Mouse (Mus musculus): ENCODE measurements around the gene C8g.

C8g gene

DNA sequence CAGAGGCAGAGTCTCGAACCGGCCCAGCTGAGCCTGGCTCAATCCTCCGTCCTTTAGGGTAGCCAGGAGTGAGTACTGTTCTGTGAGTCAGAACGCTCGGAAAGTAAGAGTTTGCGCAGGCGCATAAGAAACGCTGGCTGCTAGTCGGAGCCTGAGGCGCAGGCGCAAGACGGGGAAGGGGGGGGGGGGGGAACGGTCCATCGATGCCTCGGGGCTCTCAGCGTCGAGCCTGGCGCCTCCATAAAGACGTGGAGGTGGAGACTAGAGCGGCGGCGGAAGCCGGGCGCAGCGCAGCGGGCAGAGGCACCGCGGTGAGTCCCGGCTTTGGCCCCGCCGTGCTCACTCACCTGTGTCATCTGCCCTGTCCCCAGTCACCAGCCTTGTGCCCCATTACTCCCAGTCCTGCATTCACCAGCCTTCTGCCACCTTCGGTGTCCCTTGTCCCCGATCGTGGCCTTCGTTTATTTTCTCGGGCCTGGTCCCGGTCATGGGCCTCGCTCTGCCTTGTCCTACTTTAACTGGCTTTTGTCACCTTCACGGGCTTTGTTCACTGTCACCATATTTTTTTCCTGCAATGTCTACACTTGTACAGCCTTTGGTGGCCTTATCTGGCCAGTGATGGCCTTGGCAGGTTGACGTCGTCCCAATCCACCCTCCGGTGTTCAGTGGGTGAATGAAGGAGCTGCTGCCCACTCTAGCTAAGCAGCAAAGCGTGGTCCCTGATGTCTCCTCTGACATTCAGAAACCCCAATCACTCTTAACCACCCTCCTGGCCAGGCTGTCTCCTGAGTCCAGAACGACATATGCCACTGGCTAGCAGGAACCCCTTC, 728 bp downstream of the C8g start, which contains the start of gene Fbxw5:
TSS of gene Fbxw5 (plus strand) at position 175 of the 830 bp plus-strand sequence.
- DNase-seq (ENCODE audit: low spot score) = peak; percentile 83

DNA sequence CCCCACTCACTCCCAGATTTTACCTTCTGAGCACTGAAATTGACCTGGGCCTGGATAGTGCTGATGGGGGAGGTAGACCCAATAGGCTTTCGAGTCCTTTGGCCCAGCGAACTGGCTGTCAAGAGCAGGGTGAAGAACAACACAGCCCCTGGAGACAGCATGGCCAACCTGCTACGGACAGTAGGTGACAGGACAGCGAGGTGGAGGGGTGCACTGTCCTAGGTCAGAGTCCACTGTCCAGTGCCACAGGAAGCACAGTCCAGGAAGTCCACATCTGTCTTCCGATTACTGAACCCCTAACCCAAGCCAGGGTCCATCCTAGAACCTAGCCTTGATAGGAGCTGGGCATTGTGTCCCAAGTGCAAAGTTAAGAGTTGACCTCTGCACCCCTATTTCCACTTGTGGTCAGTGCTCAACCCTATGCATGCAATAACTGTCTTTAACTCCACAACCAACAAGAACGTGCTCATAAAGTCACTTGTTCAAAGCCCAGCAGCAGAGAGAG, 1.4 kb downstream of the C8g start:
- DNase-seq (ENCODE audit: low spot score) = no peak

DNA sequence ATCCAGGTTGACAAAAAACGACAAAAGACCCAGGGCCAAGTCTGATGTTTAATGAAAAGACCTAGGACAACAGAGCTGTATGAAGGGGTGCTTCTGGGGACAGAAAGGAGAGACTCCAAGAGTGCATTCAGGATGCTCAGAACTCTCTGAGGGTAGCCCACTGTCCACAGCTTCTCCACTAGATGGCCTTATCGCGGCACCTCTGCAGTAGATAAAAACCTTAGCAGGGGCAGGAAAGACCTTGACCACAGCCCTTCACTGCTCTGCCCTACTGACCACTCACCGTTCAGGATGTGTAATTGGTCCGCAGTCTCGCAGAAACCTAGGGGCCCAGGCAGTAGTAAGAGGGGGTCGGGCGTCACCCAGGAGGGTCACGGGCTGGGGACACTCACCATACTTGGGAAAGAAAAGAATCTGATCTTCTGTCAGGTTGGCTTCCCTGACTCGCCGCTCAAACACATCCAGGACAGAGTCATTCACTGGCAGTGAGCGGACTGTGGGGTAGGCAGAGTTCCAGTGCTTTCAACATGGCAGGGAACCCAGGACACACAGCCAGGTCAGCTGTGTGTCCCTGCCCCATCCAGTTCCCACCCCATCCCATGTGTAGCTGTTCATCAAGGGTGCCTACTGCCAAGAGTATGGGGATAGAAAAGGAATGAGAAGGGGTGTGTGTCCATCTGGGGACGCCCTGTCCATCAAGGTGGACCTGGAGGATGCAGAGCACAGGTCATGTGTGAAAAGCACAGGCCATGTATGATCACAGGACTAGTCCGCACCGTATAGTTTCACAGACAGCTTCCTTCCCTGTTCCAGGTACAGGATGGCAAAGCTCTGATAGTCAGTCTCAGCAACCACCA, 2.7 kb downstream of the C8g start:
- no peak for DNase-seq (ENCODE audit: low spot score)

DNA sequence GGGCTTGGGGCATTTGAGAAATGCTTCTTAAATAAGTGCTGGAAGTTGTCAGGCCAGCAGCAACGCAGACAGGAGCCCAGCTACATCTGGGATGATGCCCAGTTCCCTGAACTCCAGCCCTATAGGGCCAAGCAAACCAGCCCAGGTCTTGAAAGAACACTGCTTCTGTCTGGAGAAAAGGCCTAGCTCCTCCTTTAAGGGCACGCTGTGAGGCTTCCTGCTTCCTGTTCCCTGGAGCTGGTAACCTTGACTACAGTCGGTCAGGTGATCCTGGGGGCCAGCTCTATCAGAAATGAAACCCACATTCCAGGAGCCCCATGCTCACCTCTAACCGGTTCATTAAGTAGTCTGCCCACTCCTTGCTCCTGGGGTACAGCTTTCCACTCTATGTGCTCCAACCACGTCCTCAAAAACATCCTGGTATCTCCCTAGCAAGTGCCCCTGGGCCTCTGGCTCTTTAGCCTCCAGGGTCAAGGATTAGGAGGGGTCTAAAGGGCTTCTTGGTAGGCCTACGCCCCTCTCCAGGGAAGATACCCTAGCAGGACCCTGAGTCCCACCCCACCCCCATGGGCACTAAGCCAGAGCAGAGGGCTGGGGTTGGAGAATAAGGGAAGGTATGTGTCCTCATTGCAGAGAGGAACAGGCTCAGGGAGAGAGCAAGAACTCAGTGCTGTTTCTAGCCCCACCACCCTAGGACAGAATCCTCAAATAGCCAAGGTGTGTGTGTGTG, 3.5 kb downstream of the C8g start:
- DNase-seq (ENCODE audit: low spot score) = no peak

DNA sequence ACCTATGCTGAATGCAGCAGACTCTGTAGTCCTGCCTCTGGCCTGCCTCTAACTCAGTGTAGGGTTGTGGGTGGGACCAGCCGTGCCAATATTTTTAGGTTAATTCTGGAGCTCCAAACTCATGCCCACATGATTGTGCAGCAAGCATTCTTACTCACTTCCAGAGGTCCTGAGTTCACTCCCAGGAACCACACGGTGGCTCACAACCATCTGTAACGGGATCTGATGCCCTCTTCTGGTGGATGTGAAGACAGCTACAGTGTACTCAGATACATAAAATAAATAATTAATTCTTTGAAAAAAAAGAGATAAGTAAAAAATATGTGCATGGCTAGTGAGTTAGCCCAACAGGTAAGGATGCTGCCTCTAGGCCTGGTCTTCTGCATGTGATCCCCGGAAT, 5.1 kb downstream of the C8g start:
- DNase-seq (ENCODE audit: low spot score) = no peak

DNA sequence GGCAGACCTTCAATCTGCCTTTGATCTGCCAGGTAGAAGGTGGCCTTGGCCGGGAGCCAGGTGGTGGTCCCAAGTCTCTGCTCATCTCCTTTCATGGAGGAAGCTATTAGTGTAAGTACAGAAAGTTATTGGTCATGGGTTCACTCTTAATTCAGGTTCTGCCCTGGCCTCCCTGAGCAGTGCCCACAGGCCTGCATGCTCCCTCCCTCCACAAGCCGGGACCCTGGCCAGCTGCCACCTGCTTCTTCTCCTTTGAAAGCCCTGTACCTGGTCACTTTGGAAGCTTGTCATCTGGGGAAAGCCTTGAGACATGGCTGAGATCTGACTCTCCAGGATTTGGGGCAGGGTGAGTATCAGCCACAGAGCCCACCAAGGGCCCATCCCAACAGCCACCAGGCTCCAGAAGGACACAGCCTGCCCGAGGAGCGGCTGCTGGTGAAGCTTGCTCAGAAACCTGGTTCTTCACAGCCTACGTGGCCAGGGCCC, 8.0 kb downstream of the C8g start, which contains the start of gene Lcn12:
TSS of gene Lcn12 (minus strand) at position 436 of the 486 bp plus-strand sequence.
- DNase-seq (ENCODE audit: low spot score) = no peak

DNA sequence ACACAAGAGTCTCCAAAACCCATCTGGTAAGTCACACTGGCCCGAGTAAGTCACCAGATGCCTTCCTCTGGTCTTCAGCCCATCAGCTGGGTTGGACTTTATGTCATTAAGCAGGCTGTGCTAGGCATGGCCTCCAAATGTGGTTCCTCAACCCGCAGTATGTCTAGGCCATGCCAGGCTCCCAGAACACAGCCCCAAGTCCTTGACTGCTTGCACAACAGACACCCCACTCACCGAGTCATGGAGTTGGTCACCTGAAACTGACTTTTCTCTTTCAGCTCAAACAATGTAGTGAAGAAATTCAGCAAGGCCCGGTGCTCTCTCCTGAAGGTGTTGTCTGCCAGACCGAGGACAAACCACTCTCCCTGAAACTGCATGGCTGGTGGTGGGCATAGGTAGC, 8.5 kb downstream of the C8g start:
- DNase-seq (ENCODE audit: low spot score) = no peak

DNA sequence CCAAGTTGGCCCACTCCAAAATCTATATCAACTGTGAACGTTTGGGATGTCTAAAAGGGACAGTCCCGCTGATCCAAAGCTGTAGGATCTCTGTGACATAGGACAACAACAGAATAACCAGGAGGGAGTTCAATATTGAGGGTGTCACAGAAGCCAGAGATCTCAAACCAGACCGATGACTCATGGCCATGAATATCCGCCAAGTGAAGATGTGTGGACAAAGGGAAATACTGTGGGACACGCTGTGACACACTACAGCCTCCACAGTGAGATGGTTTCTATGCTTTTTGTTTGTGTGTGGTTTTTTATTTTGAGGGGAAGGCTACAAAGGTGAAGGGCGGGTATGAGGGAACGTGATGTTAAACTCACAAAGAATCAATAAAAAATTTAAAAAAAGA, 12.8 kb downstream of the C8g start:
- no peak for DNase-seq (ENCODE audit: low spot score)

DNA sequence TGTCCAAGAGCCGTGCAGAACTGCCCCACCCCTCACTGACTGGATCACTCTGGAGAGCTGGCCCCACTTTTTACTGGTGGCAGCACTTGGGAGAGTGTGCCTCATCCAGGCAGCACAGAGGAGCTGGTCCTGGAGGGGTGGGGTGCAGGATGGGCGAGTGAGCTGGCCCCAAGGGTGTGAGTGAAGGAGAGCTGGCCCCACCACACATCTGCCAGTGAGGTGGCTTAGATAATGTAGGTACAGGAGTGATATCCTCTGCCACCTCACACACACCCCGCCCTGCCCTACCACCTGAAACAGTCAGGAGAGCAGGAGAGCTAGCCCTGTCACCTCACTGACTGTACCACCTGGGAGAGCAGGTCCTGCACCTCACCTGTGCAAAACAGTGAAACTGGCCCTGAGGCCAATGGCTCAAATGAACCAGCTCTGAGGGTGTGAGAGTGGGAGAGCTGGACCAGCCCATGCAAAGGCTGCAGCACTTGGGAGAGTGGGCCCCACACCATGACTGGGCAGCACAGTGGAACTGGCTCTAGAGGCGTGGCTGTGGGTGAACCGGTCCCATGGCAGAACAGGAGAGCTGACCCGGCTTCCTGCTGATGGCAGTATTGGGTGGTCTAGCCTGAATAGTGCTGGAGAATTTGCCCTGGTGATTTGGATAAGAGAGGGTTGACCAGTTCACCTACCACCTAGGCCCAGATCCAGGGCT, 13.4 kb downstream of the C8g start:
- DNase-seq (ENCODE audit: low spot score) = no peak

DNA sequence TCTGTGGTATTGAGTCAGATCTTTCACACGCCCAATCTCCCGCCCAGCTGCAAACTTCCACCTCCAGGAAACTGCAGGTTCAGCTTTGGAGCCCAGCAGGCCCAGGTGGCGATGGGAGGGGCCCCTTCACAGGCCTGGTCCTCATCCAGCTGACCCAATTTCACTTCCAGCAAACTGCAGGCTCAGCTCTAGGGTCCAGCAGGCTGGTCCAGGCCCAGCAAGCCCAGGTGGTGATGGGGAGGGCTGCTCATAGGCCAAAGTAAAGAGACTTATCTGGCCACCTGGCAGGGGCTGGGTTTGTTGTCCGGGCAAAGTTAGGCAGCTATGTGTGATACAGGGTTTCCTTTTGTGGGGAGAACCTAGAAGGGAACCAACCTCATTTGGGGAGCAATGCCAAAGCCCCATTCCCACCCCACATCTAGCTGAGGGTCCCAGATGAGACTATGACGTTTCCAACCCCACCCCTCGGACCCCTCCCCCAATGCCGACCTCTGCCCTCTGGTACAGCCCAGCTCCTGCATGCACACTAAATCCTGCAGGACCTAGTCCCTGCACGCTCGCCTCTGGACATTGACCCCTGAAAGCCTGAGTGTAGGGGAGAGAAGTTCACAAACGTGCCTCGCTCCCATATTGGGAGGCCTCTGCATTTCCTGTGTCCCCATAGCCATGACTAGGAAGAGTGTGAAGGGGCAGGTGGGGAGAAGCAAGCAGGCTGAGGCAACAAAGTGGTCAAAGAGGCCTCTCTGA, 16.4 kb downstream of the C8g start:
- DNase-seq (ENCODE audit: low spot score) = no peak

DNA sequence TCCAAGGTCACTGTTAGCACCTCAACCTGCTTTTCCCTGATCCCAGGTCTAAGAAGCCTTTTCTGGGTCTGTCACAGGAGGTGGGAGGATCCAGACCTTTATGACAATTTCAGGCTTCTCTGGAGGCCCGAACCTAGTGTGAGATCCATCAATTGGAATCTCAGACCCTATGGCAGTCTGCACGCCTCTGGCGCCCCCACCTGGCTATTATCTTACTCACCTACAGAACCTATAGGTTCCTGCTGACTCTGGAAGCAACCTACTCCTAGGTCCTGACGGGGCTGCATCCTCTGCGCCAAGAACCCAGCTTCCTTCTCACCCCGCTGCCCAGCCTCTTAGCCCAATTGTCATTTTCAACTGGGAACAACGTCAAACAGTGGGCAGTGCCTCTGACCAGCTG, 18.6 kb downstream of the C8g start:
- DNase-seq (ENCODE audit: low spot score) = no peak

DNA sequence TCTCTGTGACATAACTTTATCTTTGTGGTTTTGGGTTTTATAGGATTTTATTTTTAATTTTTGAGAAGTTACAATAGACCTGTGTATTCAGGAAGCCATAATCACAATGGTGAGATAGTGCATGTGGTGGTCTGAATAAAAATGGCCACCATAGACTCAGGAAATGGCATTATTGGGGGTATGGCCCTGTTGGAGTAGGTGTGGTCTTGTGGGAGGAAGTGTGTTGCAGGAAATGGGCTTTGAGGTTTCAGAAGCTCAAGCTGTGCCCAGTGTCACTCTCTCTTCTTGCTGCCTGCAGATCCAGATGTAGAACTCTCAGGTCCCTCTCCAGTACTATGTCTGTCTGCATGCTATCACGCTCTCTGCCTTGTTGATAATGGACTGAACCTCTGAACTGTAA, 21.0 kb downstream of the C8g start:
- no peak for DNase-seq (ENCODE audit: low spot score)

DNA sequence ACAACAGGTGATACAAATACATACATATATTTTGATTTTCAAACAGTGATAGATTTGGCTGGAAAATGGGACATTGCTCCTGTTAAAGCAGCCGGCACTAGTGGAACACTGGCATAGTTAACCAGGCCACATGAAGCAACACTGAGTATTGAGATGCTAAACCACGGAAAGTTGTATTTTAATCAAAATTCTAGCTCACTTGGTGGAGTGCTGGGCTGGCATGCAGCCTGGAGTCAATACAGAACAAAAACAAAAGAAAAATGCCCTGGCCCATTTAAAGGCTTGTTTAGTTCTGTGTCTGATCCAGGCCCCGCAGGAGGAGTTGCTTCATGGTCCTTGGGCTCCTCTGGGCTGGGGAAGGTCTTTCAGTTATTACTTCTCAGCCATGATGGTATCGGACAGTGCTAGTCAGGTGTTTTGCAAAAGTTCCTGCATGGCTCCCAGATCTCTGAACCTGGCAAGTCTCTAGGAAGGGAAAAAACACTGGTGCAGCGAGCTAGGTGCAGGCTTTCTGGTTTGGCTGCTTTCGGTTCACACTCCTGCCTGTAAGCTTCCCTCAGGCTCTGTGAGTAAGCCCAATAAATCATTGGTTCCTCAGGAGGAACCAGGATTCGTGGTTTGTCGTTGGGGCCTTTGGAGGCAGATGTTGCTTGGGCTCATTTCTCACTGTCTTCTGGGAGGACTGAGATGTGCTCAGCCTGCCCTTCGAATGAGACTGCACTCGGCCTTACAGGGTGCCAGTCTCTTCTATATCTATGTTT, 21.8 kb downstream of the C8g start:
- DNase-seq (ENCODE audit: low spot score) = no peak

DNA sequence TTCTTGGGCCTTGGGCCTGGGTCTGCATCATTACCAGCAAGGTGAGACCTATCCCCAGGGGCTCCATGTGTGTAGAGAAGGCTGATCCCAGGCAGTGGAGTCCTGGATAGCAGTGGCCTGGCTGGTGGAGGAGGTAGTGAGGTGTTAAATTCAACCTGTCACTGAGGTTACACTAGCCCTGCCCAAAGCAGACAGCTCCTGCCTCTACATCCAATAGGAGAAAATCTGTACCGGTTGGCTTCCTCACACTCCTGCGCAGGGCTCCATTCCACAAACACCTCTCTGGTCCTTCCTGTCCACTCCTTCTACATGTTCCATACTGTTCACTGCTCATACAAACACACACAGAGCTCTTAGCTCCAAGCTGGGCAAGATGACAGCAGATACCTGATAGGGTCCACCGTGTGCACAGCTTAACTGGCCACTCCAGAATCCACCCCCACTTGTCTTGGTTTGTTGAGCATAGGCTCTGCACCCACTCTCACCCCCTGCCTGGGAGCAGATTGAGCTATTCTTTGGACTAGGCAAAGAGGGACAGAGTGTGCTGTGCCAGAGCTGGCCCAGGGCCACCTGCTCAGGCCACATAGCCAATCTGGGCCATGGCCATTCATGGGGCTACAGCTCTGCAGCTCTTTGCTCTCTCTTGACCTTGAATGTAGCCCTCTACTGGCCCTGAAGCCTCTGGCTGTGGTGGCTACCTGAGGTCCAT, 23.4 kb downstream of the C8g start:
- DNase-seq (ENCODE audit: low spot score) = no peak

DNA sequence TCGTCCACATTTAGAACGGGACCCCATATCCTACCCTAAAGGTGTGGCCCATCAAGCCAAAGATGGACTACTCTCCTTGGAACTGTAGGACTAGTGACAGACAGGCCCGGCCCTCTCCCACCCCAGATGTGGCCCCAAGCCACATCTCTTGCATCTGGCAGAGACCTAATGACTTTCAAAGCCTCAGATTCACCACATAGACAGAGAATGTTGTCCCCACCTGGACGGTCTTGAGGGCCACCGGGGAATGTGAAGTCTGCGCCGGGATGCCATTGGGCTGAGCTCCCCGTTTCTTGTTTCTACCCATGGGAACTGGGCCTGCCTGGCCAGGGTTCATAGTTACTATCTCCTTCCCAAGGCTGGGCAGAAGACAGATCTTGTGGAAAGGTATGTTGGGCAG, 24.0 kb downstream of the C8g start:
- DNase-seq (ENCODE audit: low spot score) = no peak

DNA sequence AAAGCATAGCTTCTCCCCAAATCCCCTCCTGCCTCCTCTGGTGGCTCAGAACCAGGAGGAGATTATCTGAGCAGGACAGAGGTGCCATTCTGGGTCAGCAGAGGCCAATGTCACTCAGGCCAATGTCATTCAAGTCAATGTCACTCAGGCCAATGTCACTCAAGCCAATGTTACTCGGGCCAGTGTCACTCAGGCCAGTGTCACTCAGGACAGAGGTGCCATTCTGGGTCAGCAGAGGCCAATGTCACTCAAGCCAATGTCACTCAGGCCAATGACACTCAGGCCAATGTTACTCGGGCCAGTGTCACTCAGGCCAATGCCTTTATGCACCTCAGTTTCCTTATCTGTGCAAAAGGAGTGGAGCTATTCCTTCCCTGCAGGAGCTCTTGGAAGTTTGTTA, 29.0 kb downstream of the C8g start:
- DNase-seq (ENCODE audit: low spot score) = no peak

DNA sequence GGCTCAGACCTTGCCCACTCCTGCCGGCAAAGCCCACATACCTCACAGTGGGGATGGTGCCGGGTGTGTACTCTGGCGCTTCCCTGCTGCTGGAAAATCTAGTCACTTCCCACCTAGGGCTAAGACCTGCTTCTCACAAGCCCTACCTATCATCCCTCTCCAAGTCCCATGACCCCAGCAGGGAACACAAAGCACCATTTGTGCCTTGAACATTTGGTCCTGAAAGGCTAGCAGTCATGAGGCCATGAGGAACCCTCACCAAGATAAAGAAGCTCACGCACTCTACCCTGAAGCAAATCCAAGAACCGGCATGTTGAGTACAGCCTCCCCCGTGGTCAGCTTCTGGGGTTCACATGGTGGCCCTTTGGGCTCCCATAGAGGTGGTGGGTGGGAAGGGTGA, 31.6 kb downstream of the C8g start, which contains the start of gene Ptgds:
TSS of gene Ptgds (minus strand) at position 78 of the 400 bp plus-strand sequence.
- DNase-seq (ENCODE audit: low spot score) = no peak

DNA sequence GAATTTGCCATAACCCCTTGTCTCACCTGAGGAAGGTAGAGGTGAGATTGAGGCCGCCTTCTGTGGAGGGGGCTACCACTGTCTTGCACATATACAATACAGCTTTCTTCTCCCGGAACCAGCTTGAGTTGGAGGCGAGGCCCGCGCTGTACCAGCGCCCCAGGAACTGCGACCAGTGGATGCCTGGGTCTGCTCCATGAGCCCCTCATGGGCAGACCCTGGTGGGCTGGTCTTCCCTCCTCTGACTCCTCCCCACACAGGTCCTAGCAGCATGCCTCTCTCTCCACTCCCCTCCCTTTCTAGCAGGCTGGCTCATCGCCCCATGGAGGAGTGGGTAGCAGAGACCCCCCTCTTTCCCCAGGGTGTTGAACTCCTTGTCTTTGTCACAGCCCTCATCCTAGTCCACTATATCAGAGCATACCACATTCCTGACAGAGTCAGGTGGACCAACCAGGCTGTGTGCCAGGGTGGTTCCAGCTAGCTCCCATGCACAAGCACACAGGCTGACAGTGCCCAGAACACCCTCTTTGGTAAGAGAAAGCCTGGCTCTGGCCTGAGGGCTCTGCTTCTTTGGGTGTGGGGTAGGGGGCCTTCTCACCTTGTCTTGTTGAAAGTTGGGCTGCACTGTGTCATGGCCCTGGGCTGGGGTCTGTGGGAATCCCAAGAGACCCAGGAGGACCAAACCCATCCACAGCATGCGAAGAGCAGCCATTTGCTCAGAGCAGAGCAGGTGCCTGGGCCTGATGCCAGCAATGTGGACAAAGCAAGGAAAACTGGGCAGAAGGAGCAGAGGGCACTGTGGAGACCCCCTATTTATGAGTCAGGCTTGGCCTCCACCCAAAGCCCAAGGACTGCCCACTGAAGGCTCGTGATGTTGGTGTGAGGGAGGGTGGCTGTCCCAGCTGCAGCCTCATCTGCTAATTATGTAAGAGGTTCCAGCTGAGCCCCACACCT, 32.3 kb downstream of the C8g start:
- DNase-seq (ENCODE audit: low spot score) = no peak
